Mouse (Mus musculus) urinary bladder, adult 2 months (tissue): ENCODE measurements around the gene Sardh. TPM values are rescaled to one million over a fixed set of nuclear protein-coding genes. Genes with fewer than 3 reads are reported as not detected.

ENCODE experiments used
- DNase-seq: peaks from one replicate; pipeline ENCODE4 v3.0.0; 2022; ENCODE audit warnings: low spot score
- polyA plus RNA-seq: library from polyadenylated mRNA; depleted of rRNA; stranded (reverse); fragments of >200 nt; gene quantifications from 2 replicates; pipeline ENCODE4 v1.2.3, GENCODE M21; 2012

Sardh gene
- polyA plus RNA-seq, 1 experiment = 8.1 TPM

GRCm38 (mm10) chr2:27226572-27226971 lies 21.6 kb downstream of the Sardh start:
- no peak for DNase-seq

DNA sequence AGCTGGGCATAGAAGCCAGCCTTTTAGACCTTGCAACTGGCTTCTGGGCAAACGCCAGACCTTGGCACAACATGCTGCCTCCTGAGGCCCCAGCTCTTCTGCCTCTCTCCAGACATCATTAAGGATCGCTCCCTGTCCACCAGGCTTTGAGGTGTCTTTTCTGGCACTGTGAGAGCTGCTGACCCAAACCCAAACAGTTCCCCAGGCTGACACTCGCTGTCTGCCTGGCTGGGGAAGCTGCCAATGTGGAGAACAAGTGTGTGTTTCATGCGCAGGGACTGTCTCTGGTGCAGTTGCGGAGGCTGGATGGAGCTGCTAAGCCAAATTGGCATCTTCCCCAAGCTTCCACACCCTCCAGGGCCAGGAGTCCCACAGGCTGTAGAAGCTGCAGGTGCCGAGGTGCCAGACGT lies 25.1 kb downstream of the Sardh start:
- no peak for DNase-seq

- no peak for DNase-seq
These were observed 29.6 kb downstream of the Sardh start for GRCm38 (mm10) chr2:27218569-27218968.

- no peak for DNase-seq
These were observed 30.0 kb downstream of the Sardh start for GRCm38 (mm10) chr2:27218121-27218544.

DNA sequence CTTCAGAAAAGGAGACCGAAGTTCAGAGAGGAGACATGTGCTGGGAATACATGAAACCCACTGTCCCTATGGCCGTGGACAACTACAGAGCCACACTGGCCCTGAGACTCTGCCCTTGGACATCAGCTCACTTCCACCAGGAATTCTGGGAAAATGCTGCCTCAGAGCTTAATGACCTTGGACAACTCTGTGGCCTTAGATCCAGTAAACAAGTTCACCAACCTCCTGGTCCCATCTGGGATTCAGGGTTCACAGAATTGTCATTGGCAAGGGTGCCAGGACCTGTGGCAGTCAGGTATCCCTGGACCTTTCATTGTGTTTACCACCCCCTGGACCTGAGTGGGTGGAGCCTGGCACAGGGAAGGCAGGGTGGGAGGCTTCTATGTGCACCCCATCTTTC lies 32.6 kb downstream of the Sardh start:
- no peak for DNase-seq

GRCm38 (mm10) chr2:27211966-27212893 lies 35.9 kb downstream of the Sardh start:
- no peak for DNase-seq

GRCm38 (mm10) chr2:27210676-27211210 lies 37.4 kb downstream of the Sardh start:
- DNase-seq = no peak

GRCm38 (mm10) chr2:27210255-27210654 lies 37.9 kb downstream of the Sardh start:
- DNase-seq = no peak

GRCm38 (mm10) chr2:27209816-27210215 lies 38.3 kb downstream of the Sardh start:
- no peak for DNase-seq

- no peak for DNase-seq
These were observed 38.8 kb downstream of the Sardh start for GRCm38 (mm10) chr2:27209370-27209769.

GRCm38 (mm10) chr2:27207126-27207525 lies 41.0 kb downstream of the Sardh start:
- no peak for DNase-seq

GRCm38 (mm10) chr2:27206128-27206797 lies 41.9 kb downstream of the Sardh start:
- DNase-seq = no peak

- DNase-seq = no peak
These were observed 42.5 kb downstream of the Sardh start for GRCm38 (mm10) chr2:27205666-27206065.

- no peak for DNase-seq
These were observed 47.6 kb downstream of the Sardh start for GRCm38 (mm10) chr2:27200586-27200985.

DNA sequence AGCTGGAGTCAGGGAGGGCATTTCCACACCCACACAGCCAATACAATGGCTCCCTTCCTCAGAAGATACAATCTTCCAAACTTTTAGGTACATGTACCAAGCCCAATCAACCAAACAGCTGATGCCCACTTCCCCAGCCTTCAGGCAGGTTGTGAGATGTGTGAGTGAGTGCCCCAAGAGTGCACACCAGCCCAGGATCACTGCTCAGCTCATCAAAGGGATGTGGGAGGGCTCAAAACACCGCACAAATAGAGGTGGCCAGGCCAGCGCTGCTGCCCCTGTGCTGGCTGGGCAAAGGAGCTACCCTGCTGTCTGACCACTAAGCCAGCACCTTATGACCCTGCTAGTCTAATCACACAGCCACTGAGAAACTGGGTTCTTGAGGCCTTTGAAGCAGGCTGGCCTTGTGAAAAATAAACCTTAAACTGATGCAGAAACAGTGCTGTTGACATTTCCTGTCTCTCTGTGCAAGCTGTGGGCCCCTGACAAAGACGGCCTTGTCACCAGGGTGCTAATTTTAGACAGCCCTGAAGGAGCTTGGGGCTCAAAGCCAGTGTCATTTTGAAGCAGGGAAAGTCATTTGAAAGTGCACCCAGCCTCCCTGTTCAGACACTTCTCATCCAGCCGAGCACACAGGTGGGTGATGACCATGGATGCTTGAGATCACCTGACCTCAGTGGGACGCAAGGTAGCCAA lies 49.4 kb downstream of the Sardh start:
- no peak for DNase-seq

- DNase-seq = no peak
These were observed 58.1 kb downstream of the Sardh start for GRCm38 (mm10) chr2:27189994-27190393.

- DNase-seq = no peak
These were observed 60.6 kb downstream of the Sardh start for GRCm38 (mm10) chr2:27187531-27187930.

- no peak for DNase-seq
These were observed 64.4 kb downstream of the Sardh start for GRCm38 (mm10) chr2:27183734-27184133.

- no peak for DNase-seq
These were observed 66.2 kb downstream of the Sardh start for GRCm38 (mm10) chr2:27181907-27182306.

GRCm38 (mm10) chr2:27179101-27179500 lies 69.0 kb downstream of the Sardh start:
- DNase-seq = no peak

DNA sequence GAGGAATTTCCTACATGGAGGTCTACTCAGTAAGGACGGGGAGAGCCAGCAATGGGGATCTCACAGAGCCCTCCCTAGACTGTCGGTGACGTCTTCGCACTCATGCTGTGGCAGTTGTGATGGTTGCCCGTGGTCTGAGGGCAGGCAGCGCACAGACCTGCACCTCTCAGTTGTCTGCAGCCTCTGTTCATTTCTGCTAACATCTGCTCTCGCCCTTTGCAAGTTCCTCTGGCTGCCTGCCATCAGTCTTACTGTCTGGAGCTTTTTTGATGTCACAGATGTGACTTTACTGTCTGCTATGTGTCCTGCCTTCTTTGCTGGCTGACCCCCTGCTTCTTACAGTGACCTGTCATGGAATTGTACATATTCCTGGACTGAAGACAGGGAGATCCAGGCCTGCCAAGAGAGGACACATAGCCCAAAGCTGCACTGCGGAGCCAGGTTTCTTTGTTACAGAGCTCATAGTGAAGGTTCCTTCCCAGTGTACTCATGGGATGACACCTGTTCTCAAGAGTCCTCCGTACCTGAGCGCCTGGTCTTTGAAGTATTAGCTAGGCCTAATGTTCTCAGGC lies 72.4 kb downstream of the Sardh start:
- DNase-seq = no peak

- DNase-seq = no peak
These were observed 73.9 kb downstream of the Sardh start for GRCm38 (mm10) chr2:27174242-27174641.
